Comparison of ENCODE assay signal across 11 mouse cellular contexts in the genomic region with DNA sequence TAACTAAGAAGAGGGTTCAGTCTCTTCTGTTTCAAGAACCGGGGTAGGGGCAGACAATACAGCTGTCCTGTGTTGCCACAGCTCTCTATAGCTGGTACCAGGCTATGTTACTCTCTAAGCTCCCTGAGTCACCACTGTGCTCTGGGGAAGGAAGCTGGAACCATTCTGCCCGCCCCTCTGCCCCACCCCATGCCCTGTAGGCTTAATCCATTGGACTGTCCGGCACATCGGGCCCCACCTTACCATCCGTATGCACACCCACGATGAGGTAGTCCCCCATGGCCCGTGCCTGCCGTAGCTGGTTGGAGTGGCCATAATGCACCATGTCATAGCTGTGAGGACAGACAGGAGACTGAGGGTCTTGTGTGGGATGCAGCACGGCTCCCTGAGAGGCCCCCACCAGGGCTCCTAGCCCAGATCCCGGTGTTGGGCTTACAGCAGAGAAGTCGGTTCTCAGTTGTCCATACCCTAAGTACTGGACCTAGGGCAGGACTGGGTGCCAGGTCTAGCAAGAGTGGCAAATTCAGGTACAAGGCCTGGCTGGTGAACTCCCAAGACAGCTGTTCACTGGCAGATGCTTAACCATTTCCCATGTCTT. TPM values are rescaled to one million over a fixed set of nuclear protein-coding genes. Genes with fewer than 3 reads are reported as not detected.
DNase-seq lines count a peak whose midpoint lies in the region; ATAC-seq and TF ChIP-seq lines count a peak whose summit lies in the region.
"Had no signal": no experiment of that assay in that cellular context is flagged by ENCODE, and none has a peak within 500 bp of the region (broad histone marks: within the 10 kb centered on the region; RNA-seq: fewer than 3 reads in every experiment).

No protein-coding gene starts in this region.

- 90% methylated on average over 11 of the region's 11 CpGs for WGBS in heart, embryonic 12.5 days
- WGBS in embryonic facial prominence, embryonic 14.5 days = 89% methylated on average over 11 of the region's 11 CpGs
- 84% methylated on average over 11 of the region's 11 CpGs for WGBS in liver, embryonic 14.5 days (ENCODE audit: insufficient replicate concordance)

- no peak overlapping the region for H3K27ac ChIP-seq in heart, embryonic 12.5 days (ENCODE audit: poor library complexity, severe bottlenecking)
- no peak overlapping the region for H3K27ac ChIP-seq in embryonic facial prominence, embryonic 14.5 days (replicated peaks; ENCODE audit: low read depth, low read length)
- H3K27ac ChIP-seq in liver, embryonic 14.5 days = no peak overlapping the region

- peaks cover 71% of the 10 kb centered on the region for H3K36me3 ChIP-seq in heart, embryonic 12.5 days
- H3K36me3 ChIP-seq in E14TG2a.4 (ENCODE audit: insufficient read depth, low read length) = peaks cover 82% of the 10 kb centered on the region
- H3K36me3 ChIP-seq in embryonic facial prominence, embryonic 14.5 days (ENCODE audit: control insufficient read depth, insufficient read depth, low read length) = peaks cover 66% of the 10 kb centered on the region
- peaks cover 34% of the 10 kb centered on the region for H3K36me3 ChIP-seq in liver, embryonic 14.5 days (replicated peaks; ENCODE audit: control insufficient read depth, insufficient read depth, low read depth)

- H3K9me3 ChIP-seq in heart, embryonic 12.5 days (replicated peaks) = no peaks in the 10 kb centered on the region
- no peaks in the 10 kb centered on the region for H3K9me3 ChIP-seq in E14TG2a.4 (ENCODE audit: low read length)
- H3K9me3 ChIP-seq in embryonic facial prominence, embryonic 14.5 days (ENCODE audit: control insufficient read depth, low read length) = no peaks in the 10 kb centered on the region
- no peaks in the 10 kb centered on the region for H3K9me3 ChIP-seq in liver, embryonic 14.5 days (ENCODE audit: control insufficient read depth, low read length)

- no peak overlapping the region for H3K4me3 ChIP-seq in heart, embryonic 12.5 days
- H3K4me3 ChIP-seq in E14TG2a.4 (replicated peaks; ENCODE audit: low read length) = peak overlapping the region; percentile 17; the same call in 1 of the 2 replicates
- H3K4me3 ChIP-seq in embryonic facial prominence, embryonic 14.5 days (ENCODE audit: low read depth, low read length) = no peak overlapping the region
- H3K4me3 ChIP-seq in liver, embryonic 14.5 days (ENCODE audit: insufficient read depth in 1 of 2, low read depth in 2 of 2, low read length in 2 of 2) = no peak overlapping the region

- DNase-seq in heart, postnatal 4 days = no peak
- no peak for DNase-seq in embryonic facial prominence, embryonic 14.5 days (ENCODE audit: low spot score)
- no peak for DNase-seq in liver, embryonic 14.5 days (ENCODE audit: low read depth in 3 of 3, low spot score in 3 of 3)
- no peak for DNase-seq in spleen, adult 12 weeks (ENCODE audit: low spot score)
- DNase-seq in urinary bladder, postnatal 10 days (ENCODE audit: low spot score) = no peak
- no peak for DNase-seq in heart, adult 9 months (ENCODE audit: low spot score in 2 of 2)
- DNase-seq: adrenal gland, postnatal 10 days; kidney, postnatal 4 days had no signal

- no peak for TF ChIP-seq CTCF in E14TG2a.4 (conservative IDR thresholded peaks at IDR 0.05; ENCODE audit: low read length)
- TF ChIP-seq CTCF in liver, embryonic 14.5 days (IDR thresholded peaks at IDR 0.05; ENCODE audit: low read depth) = no peak

- TF ChIP-seq EP300 in liver, embryonic 14.5 days (IDR thresholded peaks at IDR 0.05; ENCODE audit: low read depth) = no peak

- no peak for ATAC-seq in heart, embryonic 12.5 days (ENCODE audit: insufficient number of reproducible peaks, low FRiP score)
- ATAC-seq in embryonic facial prominence, embryonic 14.5 days (ENCODE audit: low read depth) = no peak
- no peak for ATAC-seq in liver, embryonic 14.5 days (ENCODE audit: insufficient read depth)

- no peaks in the 10 kb centered on the region for H3K27me3 ChIP-seq in heart, embryonic 12.5 days (replicated peaks)
- H3K27me3 ChIP-seq in E14TG2a.4 (ENCODE audit: insufficient read depth, low read length) = no peaks in the 10 kb centered on the region
- H3K27me3 ChIP-seq in embryonic facial prominence, embryonic 14.5 days (replicated peaks; ENCODE audit: control insufficient read depth, insufficient read depth, low read length) = no peaks in the 10 kb centered on the region
- no peaks in the 10 kb centered on the region for H3K27me3 ChIP-seq in liver, embryonic 14.5 days (ENCODE audit: control insufficient read depth, insufficient read depth, low read length)

- H3K4me2 ChIP-seq in heart, embryonic 12.5 days = no peak overlapping the region
- no peak overlapping the region for H3K4me2 ChIP-seq in embryonic facial prominence, embryonic 14.5 days (ENCODE audit: low read depth, low read length)
- peak overlapping the region; percentile 96 for H3K4me2 ChIP-seq in liver, embryonic 14.5 days (ENCODE audit: low read depth)

- H3K4me1 ChIP-seq in heart, embryonic 12.5 days (replicated peaks) = peaks cover 27% of the 10 kb centered on the region
- peaks cover 86% of the 10 kb centered on the region for H3K4me1 ChIP-seq in E14TG2a.4 (replicated peaks; ENCODE audit: low read depth, low read length)
- peaks cover 8% of the 10 kb centered on the region for H3K4me1 ChIP-seq in embryonic facial prominence, embryonic 14.5 days (ENCODE audit: control insufficient read depth, insufficient read depth, low read length)
- peaks cover 13 to 16% of the 10 kb centered on the region in 2 experiments for H3K4me1 ChIP-seq in liver, embryonic 14.5 days (replicated peaks; ENCODE audit: control insufficient read depth in 2 of 2, insufficient read depth in 2 of 2, low read length in 1 of 2)

- peak overlapping the region; percentile 50; the same call in 1 of the 2 replicates for H3K9ac ChIP-seq in heart, embryonic 12.5 days
- 0 out of 2 replicates have a peak overlapping the region, but pooled peaks have one; percentile 3 for H3K9ac ChIP-seq in embryonic facial prominence, embryonic 14.5 days (ENCODE audit: low read depth, low read length)
- H3K9ac ChIP-seq in liver, embryonic 14.5 days (replicated peaks) = no peak overlapping the region

RNA-seq across cellular contexts. Expression of gene Pcyt2, which starts 2.0 kb away (rescaled TPM):
- polyA plus RNA-seq in heart, embryonic 12.5 days (2016; fragmentation: Nextera tagmentation; extraction: Ambion mirVana) = 82.1 and 82.9 TPM in 2 replicates
- total RNA-seq in heart, postnatal 4 days (2021) = 10 to 100 TPM; 56.8 to 58.1 TPM
- polyA plus RNA-seq in embryonic facial prominence, embryonic 14.5 days (2014; fragmentation: Nextera tagmentation; extraction: Ambion mirVana) = 88.8 and 97.5 TPM in 2 replicates
- 127 and 135 TPM in 2 replicates for polyA plus RNA-seq in liver, embryonic 14.5 days (2012; rRNA removed)
- polyA plus RNA-seq in liver, embryonic 14.5 days (2014; fragmentation: Nextera tagmentation; extraction: Ambion mirVana) = 86.2 and 99.6 TPM in 2 replicates

RNA-seq across cellular contexts. Expression of gene Npb, which starts 7.4 kb away (rescaled TPM):
- 13.6 and 20.3 TPM in 2 replicates for polyA plus RNA-seq in heart, embryonic 12.5 days (2016; fragmentation: Nextera tagmentation; extraction: Ambion mirVana)
- total RNA-seq in heart, postnatal 4 days (2021) = 1 to 10 TPM; 2.4 to 2.5 TPM
- 1.3 and 1.8 TPM in 2 replicates for polyA plus RNA-seq in embryonic facial prominence, embryonic 14.5 days (2014; fragmentation: Nextera tagmentation; extraction: Ambion mirVana)
- polyA plus RNA-seq in liver, embryonic 14.5 days (2012; rRNA removed) = 5.5 and 12.3 TPM in 2 replicates
- 11.9 and 14.2 TPM in 2 replicates for polyA plus RNA-seq in liver, embryonic 14.5 days (2014; fragmentation: Nextera tagmentation; extraction: Ambion mirVana)
- total RNA-seq: monocyte, adult 5-6 weeks had no signal

RNA-seq across cellular contexts. Expression of gene Sirt7, which starts 9.3 kb away (rescaled TPM):
- polyA plus RNA-seq in heart, embryonic 12.5 days (2016; fragmentation: Nextera tagmentation; extraction: Ambion mirVana) = 20.1 and 20.4 TPM in 2 replicates
- total RNA-seq in heart, postnatal 4 days (2021) = 10 to 100 TPM; 10.2 to 11.7 TPM
- polyA plus RNA-seq in embryonic facial prominence, embryonic 14.5 days (2014; fragmentation: Nextera tagmentation; extraction: Ambion mirVana) = 21.8 and 23.0 TPM in 2 replicates
- polyA plus RNA-seq in liver, embryonic 14.5 days (2012; rRNA removed) = 27.6 and 30.8 TPM in 2 replicates
- 22.0 and 26.3 TPM in 2 replicates for polyA plus RNA-seq in liver, embryonic 14.5 days (2014; fragmentation: Nextera tagmentation; extraction: Ambion mirVana)

RNA-seq across cellular contexts. Expression of gene Anapc11, which starts 17.5 kb away (rescaled TPM):
- polyA plus RNA-seq in heart, embryonic 12.5 days (2016; fragmentation: Nextera tagmentation; extraction: Ambion mirVana) = 174 and 175 TPM in 2 replicates
- total RNA-seq in heart, postnatal 4 days (2021) = 100 to 1,000 TPM; 117 to 118 TPM
- polyA plus RNA-seq in embryonic facial prominence, embryonic 14.5 days (2014; fragmentation: Nextera tagmentation; extraction: Ambion mirVana) = 238 and 242 TPM in 2 replicates
- polyA plus RNA-seq in liver, embryonic 14.5 days (2012; rRNA removed) = 44.7 and 60.4 TPM in 2 replicates
- 93.5 and 98.7 TPM in 2 replicates for polyA plus RNA-seq in liver, embryonic 14.5 days (2014; fragmentation: Nextera tagmentation; extraction: Ambion mirVana)

RNA-seq across cellular contexts. Expression of gene Alyref, which starts 17.5 kb away (rescaled TPM):
- polyA plus RNA-seq in heart, embryonic 12.5 days (2016; fragmentation: Nextera tagmentation; extraction: Ambion mirVana) = 356 and 361 TPM in 2 replicates
- total RNA-seq in heart, postnatal 4 days (2021) = 100 to 1,000 TPM; 134 TPM
- polyA plus RNA-seq in embryonic facial prominence, embryonic 14.5 days (2014; fragmentation: Nextera tagmentation; extraction: Ambion mirVana) = 406 and 433 TPM in 2 replicates
- polyA plus RNA-seq in liver, embryonic 14.5 days (2012; rRNA removed) = 46.3 and 110 TPM in 2 replicates
- 347 and 349 TPM in 2 replicates for polyA plus RNA-seq in liver, embryonic 14.5 days (2014; fragmentation: Nextera tagmentation; extraction: Ambion mirVana)
